Mouse (Mus musculus) ES-Bruce4 (cell line): ENCODE results near the gene Fam69a. TPM values are rescaled to one million over a fixed set of nuclear protein-coding genes. Genes with fewer than 3 reads are reported as not detected.
"Not testable (repeated sequence)": the region's sequence is repeated elsewhere in the genome, so short reads cannot be mapped to it uniquely, and the experiment has no call there.

Experiments
- H3K27ac ChIP-seq: 2 replicates; pipeline ENCODE4 v1.5.1; 2012; ENCODE audit warnings: low read length, inconsistent platforms; ENCODE audit not compliant: insufficient read depth
- H3K27me3 ChIP-seq: 2 replicates; pipeline ENCODE4 v1.6.1; 2012; ENCODE audit warnings: mild to moderate bottlenecking, low read length, inconsistent platforms; ENCODE audit not compliant: control insufficient read depth, poor library complexity, insufficient read depth, severe bottlenecking
- H3K36me3 ChIP-seq: 2 replicates; pipeline ENCODE4 v1.6.1; 2012; ENCODE audit warnings: inconsistent platforms, mild to moderate bottlenecking, low read length, moderate library complexity; ENCODE audit not compliant: control insufficient read depth, poor library complexity, insufficient read depth, severe bottlenecking
- H3K4me1 ChIP-seq: one replicate; pipeline ENCODE4 v1.8.1; 2011; ENCODE audit warnings: low read length; ENCODE audit not compliant: control insufficient read depth, insufficient read depth
- H3K4me3 ChIP-seq: 2 replicates; pipeline ENCODE4 v1.5.1; 2011; ENCODE audit warnings: low read depth, mild to moderate bottlenecking, low read length
- H3K9ac ChIP-seq: 2 replicates; pipeline ENCODE4 v1.6.1; 2012; ENCODE audit warnings: low read depth, mild to moderate bottlenecking, inconsistent platforms; ENCODE audit not compliant: poor library complexity, severe bottlenecking
- H3K9me3 ChIP-seq: replicated peaks from 2 replicates; pipeline ENCODE4 v1.6.1; 2012; ENCODE audit warnings: mild to moderate bottlenecking, low read length, inconsistent platforms; ENCODE audit not compliant: control insufficient read depth, poor library complexity, insufficient read depth, severe bottlenecking
- CTCF ChIP-seq: IDR thresholded peaks from one replicate; pipeline ENCODE4 v1.8.1; 2011; ENCODE audit warnings: low read depth, low read length
- EP300 ChIP-seq: IDR thresholded peaks from 2 replicates; pipeline ENCODE4 v1.6.1; 2011; ENCODE audit warnings: low read depth, low read length; ENCODE audit not compliant: insufficient read depth
- POLR2A ChIP-seq: IDR thresholded peaks from one replicate; pipeline ENCODE4 v1.8.1; 2011; ENCODE audit warnings: low read length; ENCODE audit not compliant: insufficient read depth
- polyA plus RNA-seq: library from polyadenylated mRNA; stranded (reverse); fragments of >200 nt; gene quantifications from 2 replicates; pipeline ENCODE4 v1.2.4, GENCODE M21; 2011; ENCODE audit warnings: low read depth; ENCODE audit not compliant: missing spikeins, insufficient read depth, insufficient read length

The Fam69a gene
- polyA plus RNA-seq, 1 experiment, result 7.8 TPM

DNA sequence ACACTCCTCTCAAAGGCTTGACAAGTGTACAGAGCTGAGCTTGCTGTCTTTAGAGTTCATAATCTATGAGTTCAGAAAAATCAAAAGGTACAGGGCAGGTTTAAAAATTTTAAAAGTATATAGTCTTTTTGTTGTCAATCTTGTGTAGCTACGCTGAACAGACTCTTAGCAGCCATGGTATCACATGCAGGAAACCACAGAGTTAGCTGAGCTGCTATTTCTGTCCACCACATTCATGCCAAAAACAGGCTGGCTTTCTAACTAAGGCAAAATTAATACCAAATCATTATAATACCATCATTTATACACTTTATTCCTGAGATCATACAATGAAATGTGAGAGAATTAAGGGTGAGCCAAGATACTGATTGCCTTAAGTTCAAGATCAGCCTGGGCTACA lies 40.4 kb downstream of the Fam69a start:
- no peak for TF ChIP-seq CTCF
- TF ChIP-seq EP300, result no peak
- TF ChIP-seq POLR2A, result no peak
- H3K27ac ChIP-seq, result no peak overlapping the region
- H3K36me3 ChIP-seq, result no peaks in the 10 kb centered on the region
- H3K9ac ChIP-seq, result no peak overlapping the region
- no peaks in the 10 kb centered on the region for H3K9me3 ChIP-seq
- no peaks in the 10 kb centered on the region for H3K27me3 ChIP-seq
- H3K4me1 ChIP-seq, result no peaks in the 10 kb centered on the region
- H3K4me3 ChIP-seq, result no peak overlapping the region

DNA sequence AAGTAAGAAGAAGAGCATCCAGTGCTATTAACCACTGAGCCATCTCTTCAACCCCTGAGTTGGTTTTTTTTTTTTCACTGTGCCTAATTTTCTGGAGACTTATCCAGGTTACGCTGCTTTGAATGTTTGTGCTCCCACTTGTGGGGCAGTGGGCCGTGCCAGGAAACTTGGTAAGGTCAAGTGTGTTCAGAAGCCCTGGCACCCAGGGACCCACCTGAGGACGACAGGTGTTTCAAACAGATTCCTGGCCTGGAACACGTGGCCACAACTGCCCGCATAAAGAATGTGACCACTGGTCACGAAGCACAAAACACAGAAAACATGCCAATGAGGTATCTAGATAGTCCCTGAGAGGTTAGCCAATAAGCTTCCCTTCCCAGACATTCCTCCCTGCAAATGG lies 43.4 kb downstream of the Fam69a start:
- Histone ChIP-seq H3K9ac (no peak overlapping the region), H3K27ac (no peak overlapping the region), H3K4me3 (no peak overlapping the region), H3K27me3 (no peaks in the 10 kb centered on the region), H3K4me1 (no peaks in the 10 kb centered on the region), H3K36me3 (no peaks in the 10 kb centered on the region), H3K9me3 (no peaks in the 10 kb centered on the region)
- TF ChIP-seq EP300 (no peak), CTCF (no peak), POLR2A (no peak)

DNA sequence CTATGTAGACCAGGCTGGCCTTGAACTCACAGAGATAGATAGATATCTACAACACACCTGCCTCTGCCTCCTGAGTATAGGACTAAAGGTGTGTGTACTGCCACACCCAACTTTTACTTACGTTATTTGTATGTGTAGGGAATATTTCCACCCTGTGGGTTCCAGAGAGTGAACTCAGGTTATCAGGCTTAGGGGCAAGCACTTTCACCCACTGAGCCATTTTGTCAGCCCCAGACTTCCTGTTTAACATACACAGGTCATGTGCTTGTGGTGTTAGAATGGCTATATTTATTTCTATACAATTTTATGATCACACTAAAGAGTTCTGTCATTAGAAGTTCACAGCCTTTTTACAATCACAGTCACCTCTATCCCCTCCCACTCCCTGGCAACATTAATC lies 43.9 kb downstream of the Fam69a start:
- TF ChIP-seq EP300 (no peak), CTCF (no peak), POLR2A (no peak)
- H3K27ac ChIP-seq, result no peak overlapping the region

DNA sequence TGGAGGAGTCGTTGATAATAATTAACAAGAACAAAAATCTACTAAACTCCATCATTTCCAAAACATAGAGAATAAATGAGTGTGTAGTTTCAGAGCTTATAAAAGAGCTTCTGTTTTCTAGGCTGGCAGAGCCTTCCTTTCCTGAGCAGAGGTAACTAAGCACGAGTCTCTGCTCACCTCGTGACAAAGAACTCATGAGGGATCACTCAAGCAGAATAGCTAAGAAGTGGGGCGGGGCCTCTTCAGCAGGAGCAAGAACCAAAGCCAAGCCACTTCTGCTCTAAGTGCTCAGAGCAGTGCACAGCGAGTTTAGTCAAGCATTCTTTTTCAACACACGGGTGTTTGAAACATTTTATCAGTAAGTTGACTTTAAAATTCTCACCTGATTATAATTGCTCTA lies 45.7 kb downstream of the Fam69a start:
- no peaks in the 10 kb centered on the region for H3K27me3 ChIP-seq
- no peaks in the 10 kb centered on the region for H3K9me3 ChIP-seq
- H3K9ac ChIP-seq, result no peak overlapping the region
- no peak overlapping the region for H3K27ac ChIP-seq
- no peaks in the 10 kb centered on the region for H3K4me1 ChIP-seq
- no peaks in the 10 kb centered on the region for H3K36me3 ChIP-seq
- TF ChIP-seq EP300 (no peak), POLR2A (no peak), CTCF (no peak)
- no peak overlapping the region for H3K4me3 ChIP-seq

More for the DNA sequence above, 43.9 kb downstream of the Fam69a start:
- no peaks in the 10 kb centered on the region for H3K36me3 ChIP-seq
- H3K9ac ChIP-seq, result no peak overlapping the region
- H3K27me3 ChIP-seq, result no peaks in the 10 kb centered on the region
- H3K9me3 ChIP-seq, result no peaks in the 10 kb centered on the region
- no peaks in the 10 kb centered on the region for H3K4me1 ChIP-seq
- H3K4me3 ChIP-seq, result no peak overlapping the region

DNA sequence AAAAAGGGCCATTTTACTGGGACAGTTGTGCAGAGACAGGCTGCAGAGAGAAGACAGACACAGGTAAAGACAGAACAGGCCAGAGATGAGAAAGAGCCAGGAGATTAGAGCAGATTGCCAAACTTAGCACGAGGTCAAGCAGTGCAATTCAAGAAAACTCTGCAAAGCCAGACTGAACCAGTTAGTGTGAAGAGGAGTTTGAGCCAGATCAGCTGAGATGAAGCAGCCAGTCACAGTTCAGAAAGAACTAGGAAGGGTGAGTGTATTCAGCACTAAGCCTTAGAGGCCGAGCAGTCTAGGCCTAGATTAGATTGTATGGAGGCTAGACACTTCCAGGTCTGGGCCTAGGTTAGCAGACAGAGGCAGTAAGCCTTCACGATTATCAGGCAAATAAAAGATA lies 47.2 kb downstream of the Fam69a start:
- Histone ChIP-seq H3K4me1 (no peaks in the 10 kb centered on the region), H3K4me3 (no peak overlapping the region), H3K9me3 (no peaks in the 10 kb centered on the region), H3K27ac (no peak overlapping the region), H3K27me3 (no peaks in the 10 kb centered on the region), H3K9ac (no peak overlapping the region), H3K36me3 (no peaks in the 10 kb centered on the region)
- TF ChIP-seq EP300, result no peak

DNA sequence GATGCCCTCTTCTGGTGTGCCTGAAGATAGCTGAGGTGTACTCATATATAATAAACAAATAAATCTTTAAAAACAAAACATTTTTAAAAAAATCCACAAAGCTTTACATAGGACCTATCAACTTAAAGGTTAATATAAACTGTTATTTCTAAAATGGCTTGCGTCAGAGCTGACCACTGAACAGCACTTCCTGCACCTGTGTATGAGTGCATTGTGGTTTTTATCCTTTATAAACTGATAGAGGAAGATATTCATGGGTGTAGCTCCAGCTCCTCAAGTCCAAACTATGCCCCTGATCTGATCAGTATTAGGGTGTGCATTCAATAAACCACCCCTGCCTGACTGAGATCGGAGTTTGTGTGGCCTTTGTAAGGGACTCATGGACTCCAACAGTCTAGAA lies 48.0 kb downstream of the Fam69a start:
- Histone ChIP-seq H3K4me1 (no peaks in the 10 kb centered on the region), H3K27ac (no peak overlapping the region), H3K9ac (no peak overlapping the region), H3K9me3 (no peaks in the 10 kb centered on the region), H3K4me3 (no peak overlapping the region), H3K36me3 (no peaks in the 10 kb centered on the region), H3K27me3 (no peaks in the 10 kb centered on the region)
- no peak for TF ChIP-seq EP300

DNA sequence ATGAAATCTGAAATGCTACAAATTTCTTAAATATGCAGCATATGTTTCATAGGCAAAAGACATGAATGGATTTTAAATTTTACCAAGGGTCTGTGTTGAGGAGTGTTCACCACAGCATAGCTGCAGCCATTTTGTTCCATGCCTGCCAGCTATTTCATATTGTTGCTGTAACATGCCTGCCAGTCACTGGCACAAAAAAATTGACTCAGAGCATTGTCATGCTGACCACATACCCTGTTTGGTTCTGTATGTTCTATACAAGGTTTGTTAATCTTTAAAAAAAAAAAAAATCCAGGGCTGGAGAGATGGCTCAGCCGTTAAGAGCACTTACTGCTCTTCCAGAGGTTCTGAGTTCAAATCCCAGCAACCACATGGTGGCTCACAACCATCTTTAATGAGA lies 48.4 kb downstream of the Fam69a start:
- H3K27ac ChIP-seq, H3K4me3 ChIP-seq, H3K9ac ChIP-seq, H3K9me3 ChIP-seq, H3K4me1 ChIP-seq, H3K27me3 ChIP-seq, H3K36me3 ChIP-seq: not testable (repeated sequence)
